Mouse (Mus musculus) heart, adult 2 months (tissue): Measurements from ENCODE around the gene Rhobtb3. TPM values are rescaled to one million over a fixed set of nuclear protein-coding genes. Genes with fewer than 3 reads are reported as not detected.

Experiments used
- DNase-seq, 2 experiments: peaks; one replicate each; pipeline ENCODE4 v3.0.0; 2021
- H3K27ac ChIP-seq: fragments of 200-600 bp; 2 replicates; pipeline ENCODE4 v1.8.1; 2022
- H3K27me3 ChIP-seq: fragments of 200-500 bp; 2 replicates; pipeline ENCODE4 v1.6.1; 2012; ENCODE audit warnings: mild to moderate bottlenecking, low read length, inconsistent platforms, mixed read lengths; ENCODE audit not compliant: control insufficient read depth, insufficient read depth
- H3K36me3 ChIP-seq: fragments of 200-500 bp; 2 replicates; pipeline ENCODE4 v1.6.1; 2012; ENCODE audit warnings: low read length, inconsistent platforms; ENCODE audit not compliant: control insufficient read depth, insufficient read depth
- H3K4me1 ChIP-seq: fragments of 200-500 bp; 2 replicates; pipeline ENCODE4 v1.6.1; 2011; ENCODE audit warnings: low read length; ENCODE audit not compliant: control insufficient read depth, insufficient read depth
- H3K4me3 ChIP-seq: fragments of 200-600 bp; 2 replicates; pipeline ENCODE4 v1.8.1; 2022
- H3K79me2 ChIP-seq: fragments of 200-500 bp; replicated peaks from 2 replicates; pipeline ENCODE4 v1.6.1; 2012; ENCODE audit warnings: mild to moderate bottlenecking, inconsistent platforms, low read length, moderate library complexity, mixed read lengths; ENCODE audit not compliant: control insufficient read depth, insufficient read depth
- H3K9ac ChIP-seq: fragments of 200-500 bp; 2 replicates; pipeline ENCODE4 v1.6.1; 2012; ENCODE audit warnings: low read depth, mild to moderate bottlenecking, control low read depth, inconsistent platforms, low read length, mixed read lengths
- CTCF ChIP-seq: fragments of 200-600 bp; IDR thresholded peaks from 2 replicates; pipeline ENCODE4 v1.8.1; 2022; ENCODE audit warnings: antibody characterized with exemption, mild to moderate bottlenecking, moderate library complexity
- EP300 ChIP-seq: fragments of 200-500 bp; IDR thresholded peaks from 2 replicates; pipeline ENCODE4 v1.6.1; 2011; ENCODE audit warnings: low read depth, low read length, control low read depth; ENCODE audit not compliant: insufficient read depth
- POLR2A ChIP-seq: fragments of 200-500 bp; IDR thresholded peaks from 2 replicates; pipeline ENCODE4 v1.6.1; 2011; ENCODE audit warnings: mild to moderate bottlenecking, low read depth, low read length, control low read depth; ENCODE audit not compliant: insufficient read depth
- WGBS: fragments of 180-500 bp; shearing (Covaris S2); methylation state at CpG from one replicate; pipeline ENCODE4 v1.1.7; 2018; 5-methylcytosine and 5-hydroxymethylcytosine counted together
- intact Hi-C: fragments of 180-260 bp; cut with DNase I; formaldehyde crosslinking; loops from one replicate; pipeline ENCODE4 v1.15.1; 2025
- polyA plus RNA-seq: library from polyadenylated mRNA; depleted of rRNA; stranded (reverse); fragments of >200 nt; gene quantifications from 2 replicates; pipeline ENCODE4 v1.2.3, GENCODE M21; 2012
- total RNA-seq, 2 experiments: library from RNA; stranded (reverse); gene quantifications; 2 replicates each; pipeline ENCODE4 v1.2.3; 2021

Rhobtb3 gene
- total and polyA plus RNA-seq, 3 experiments = 7.6 to 12.6 (median 11.3) TPM

- intact Hi-C loops = loop anchor here (5.0 to 10.0 kb wide), 3 partner anchors 37 to 1010 kb away; partner anchors contain the start of genes Ell2 and Glrx
- TF ChIP-seq CTCF (no peak), POLR2A (no peak), EP300 (no peak)
- no peaks in the 10 kb centered on the region for H3K79me2 ChIP-seq
- no peak overlapping the region for H3K27ac ChIP-seq
- WGBS = 63% methylated on average over 4 of the region's 4 CpGs
- H3K4me3 ChIP-seq = no peak overlapping the region
- no peaks in the 10 kb centered on the region for H3K27me3 ChIP-seq
- peaks cover 2% of the 10 kb centered on the region; the same call in 1 of the 2 replicates for H3K36me3 ChIP-seq
- no peak for DNase-seq
- no peak overlapping the region for H3K9ac ChIP-seq
- H3K4me1 ChIP-seq = no peaks in the 10 kb centered on the region
These were observed 68.9 kb downstream of the Rhobtb3 start for GRCm38 (mm10) chr13:75874608-75875376.

GRCm38 (mm10) chr13:75867876-75868275 is 75.8 kb downstream of the Rhobtb3 start:
- Histone ChIP-seq H3K4me3 (no peak overlapping the region), H3K27me3 (no peaks in the 10 kb centered on the region), H3K79me2 (no peaks in the 10 kb centered on the region), H3K9ac (no peak overlapping the region), H3K27ac (no peak overlapping the region), H3K4me1 (no peaks in the 10 kb centered on the region), H3K36me3 (no peaks in the 10 kb centered on the region)
- WGBS = 94% methylated on average over 2 of the region's 2 CpGs
- intact Hi-C loops = no loop called here
- TF ChIP-seq EP300 (no peak), POLR2A (no peak), CTCF (no peak)
- no peak for DNase-seq

- DNase-seq = no peak
- Histone ChIP-seq H3K9ac (no peak overlapping the region), H3K36me3 (no peaks in the 10 kb centered on the region), H3K79me2 (no peaks in the 10 kb centered on the region), H3K27ac (no peak overlapping the region), H3K27me3 (no peaks in the 10 kb centered on the region), H3K4me1 (no peaks in the 10 kb centered on the region), H3K4me3 (no peak overlapping the region)
- intact Hi-C loops = no loop called here
- TF ChIP-seq EP300 = no peak
- no peak for TF ChIP-seq POLR2A
- TF ChIP-seq CTCF = no peak
These were observed 78.1 kb downstream of the Rhobtb3 start for GRCm38 (mm10) chr13:75865486-75866184.

GRCm38 (mm10) chr13:75859264-75859844 is 84.4 kb downstream of the Rhobtb3 start:
- Histone ChIP-seq H3K4me1 (no peaks in the 10 kb centered on the region), H3K9ac (no peak overlapping the region), H3K36me3 (no peaks in the 10 kb centered on the region), H3K27me3 (no peaks in the 10 kb centered on the region), H3K27ac (no peak overlapping the region), H3K79me2 (no peaks in the 10 kb centered on the region), H3K4me3 (no peak overlapping the region)
- DNase-seq = no peak
- 63% methylated on average over 1 of the region's 1 CpGs for WGBS
- intact Hi-C loops = no loop called here
- TF ChIP-seq POLR2A (no peak), CTCF (no peak), EP300 (no peak)

- H3K9ac ChIP-seq = no peak overlapping the region
- TF ChIP-seq POLR2A (no peak), CTCF (no peak), EP300 (no peak)
- intact Hi-C loops = no loop called here
- 91% methylated on average over 3 of the region's 3 CpGs for WGBS
- H3K27ac ChIP-seq = no peak overlapping the region
- H3K79me2 ChIP-seq = no peaks in the 10 kb centered on the region
- DNase-seq = no peak
- no peak overlapping the region for H3K4me3 ChIP-seq
- no peaks in the 10 kb centered on the region for H3K27me3 ChIP-seq
- H3K4me1 ChIP-seq = no peaks in the 10 kb centered on the region
- H3K36me3 ChIP-seq = no peaks in the 10 kb centered on the region; the same call in 1 of the 2 replicates
These were observed 90.6 kb downstream of the Rhobtb3 start for GRCm38 (mm10) chr13:75853118-75853517.

GRCm38 (mm10) chr13:75852027-75852426 is 91.7 kb downstream of the Rhobtb3 start:
- H3K27me3 ChIP-seq = no peaks in the 10 kb centered on the region
- intact Hi-C loops = no loop called here
- H3K27ac ChIP-seq = no peak overlapping the region
- no peak for TF ChIP-seq POLR2A
- no peak for TF ChIP-seq CTCF
- TF ChIP-seq EP300 = no peak
- no peaks in the 10 kb centered on the region; the same call in 1 of the 2 replicates for H3K36me3 ChIP-seq
- H3K4me3 ChIP-seq = no peak overlapping the region
- no peaks in the 10 kb centered on the region for H3K4me1 ChIP-seq
- H3K9ac ChIP-seq = no peak overlapping the region
- no peaks in the 10 kb centered on the region for H3K79me2 ChIP-seq
- 89% methylated on average over 4 of the region's 4 CpGs for whole genome bisulfite sequencing
- no peak for DNase-seq
